Mouse (Mus musculus) cerebellum, postnatal 14 days (tissue): Measurements from ENCODE around the gene Psmd7.

ENCODE experiments used
- DNase-seq, 2 experiments: peaks; one replicate each; pipeline ENCODE4 v3.0.0; 2021; ENCODE audit warnings: mixed read lengths in 2 of 2

Gene Psmd7

GRCm38 (mm10) chr8:107577640-107578039, 10.6 kb downstream of the Psmd7 start:
- DNase-seq: no peak

- DNase-seq: peak; percentile 91 to 93
Measured at GRCm38 (mm10) chr8:107576702-107577101, 11.6 kb downstream of the Psmd7 start.

- no peak for DNase-seq
Measured at GRCm38 (mm10) chr8:107574771-107575170, 13.5 kb downstream of the Psmd7 start.

GRCm38 (mm10) chr8:107572497-107572896, 15.8 kb downstream of the Psmd7 start:
- peak; percentile 69 to 83 for DNase-seq

- DNase-seq: no peak
Measured at GRCm38 (mm10) chr8:107571486-107572135, 16.7 kb downstream of the Psmd7 start.

- DNase-seq: no peak
Measured at GRCm38 (mm10) chr8:107571046-107571445, 17.2 kb downstream of the Psmd7 start.

- no peak for DNase-seq
Measured at GRCm38 (mm10) chr8:107562164-107562563, 26.1 kb downstream of the Psmd7 start.

GRCm38 (mm10) chr8:107560820-107561536, 27.3 kb downstream of the Psmd7 start:
- DNase-seq: no peak

GRCm38 (mm10) chr8:107556511-107556936, 31.7 kb downstream of the Psmd7 start:
- DNase-seq: peak; percentile 43 to 44

- no peak for DNase-seq
Measured at GRCm38 (mm10) chr8:107555231-107555630, 33.0 kb downstream of the Psmd7 start.

- no peak for DNase-seq
Measured at GRCm38 (mm10) chr8:107552234-107552633, 36.0 kb downstream of the Psmd7 start.

GRCm38 (mm10) chr8:107546817-107547216, 41.4 kb downstream of the Psmd7 start:
- DNase-seq: no peak

- DNase-seq: no peak
Measured at GRCm38 (mm10) chr8:107546154-107546553, 42.1 kb downstream of the Psmd7 start.

GRCm38 (mm10) chr8:107545621-107546152, 42.6 kb downstream of the Psmd7 start:
- no peak for DNase-seq

- DNase-seq: no peak
Measured at GRCm38 (mm10) chr8:107544651-107545174, 43.6 kb downstream of the Psmd7 start.

GRCm38 (mm10) chr8:107544211-107544610, 44.1 kb downstream of the Psmd7 start:
- DNase-seq: no peak

- no peak for DNase-seq
Measured at GRCm38 (mm10) chr8:107543714-107544113, 44.5 kb downstream of the Psmd7 start.

- no peak for DNase-seq
Measured at GRCm38 (mm10) chr8:107542151-107542550, 46.1 kb downstream of the Psmd7 start.

GRCm38 (mm10) chr8:107541369-107541768, 46.9 kb downstream of the Psmd7 start:
- DNase-seq: no peak

GRCm38 (mm10) chr8:107540623-107541022, 47.6 kb downstream of the Psmd7 start:
- DNase-seq: no peak

GRCm38 (mm10) chr8:107537472-107537871, 50.8 kb downstream of the Psmd7 start:
- DNase-seq: no peak
